Mouse (Mus musculus): Measurements from ENCODE around the gene Brwd1. TPM values are rescaled to one million over a fixed set of nuclear protein-coding genes. Genes with fewer than 3 reads are reported as not detected.

Gene Brwd1
- polyA plus RNA-seq (2014; fragmentation: Nextera tagmentation; extraction: Ambion mirVana): 107 and 108 TPM in 2 replicates

GRCm38 (mm10) chr16:96082301-96083178, at the start of gene Brwd1:
Gene Brwd1, minus strand, starts transcription at chr16:96082526.
- Histone ChIP-seq H3K9me3 (ENCODE audit: control insufficient read depth, low read length) (no peaks in the 10 kb centered on the region), H3K4me1 (ENCODE audit: control insufficient read depth, insufficient read depth, low read length) (peaks cover 8% of the 10 kb centered on the region; the same call in 1 of the 2 replicates), H3K9ac (ENCODE audit: low read depth, low read length) (peak within 1 kb of the TSS; percentile 98), H3K36me3 (ENCODE audit: control insufficient read depth, insufficient read depth, low read length) (peaks cover 31% of the 10 kb centered on the region), H3K4me2 (ENCODE audit: low read depth, low read length) (peak within 1 kb of the TSS; percentile 73), H3K4me3 (ENCODE audit: low read depth, low read length) (peak within 1 kb of the TSS; percentile 100), H3K27me3 (replicated peaks; ENCODE audit: control insufficient read depth, insufficient read depth, low read length) (no peaks in the 10 kb centered on the region), H3K27ac (replicated peaks; ENCODE audit: low read depth, low read length) (peak within 1 kb of the TSS; percentile 97)
- DNase-seq (ENCODE audit: low spot score): peak; percentile 97
- WGBS: under 1% methylated on average over 25 of the region's 107 CpGs
- ATAC-seq (ENCODE audit: low read depth): peak; percentile 84

DNA sequence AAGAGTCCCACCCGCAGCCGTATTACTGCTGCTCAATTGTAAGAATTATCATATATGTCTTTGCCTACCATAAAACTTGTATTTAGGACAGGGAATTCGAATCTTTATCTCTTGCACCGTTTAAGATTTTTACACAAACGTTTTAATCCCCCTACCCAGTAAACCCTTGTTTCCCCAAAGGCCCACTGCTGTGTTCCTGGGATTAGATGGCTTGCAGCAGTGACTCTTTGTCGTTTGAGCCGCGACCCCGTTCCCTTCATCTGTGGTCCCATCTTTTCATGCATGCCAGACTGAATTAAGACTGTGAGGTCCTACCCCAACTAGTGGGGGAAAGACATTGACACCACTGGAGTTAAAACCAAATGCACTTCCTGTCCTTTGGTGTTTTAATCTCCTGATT, 46.1 kb upstream of the Brwd1 start:
- 2% methylated on average over 9 of the region's 9 CpGs for WGBS
- Histone ChIP-seq H3K4me1 (ENCODE audit: control insufficient read depth, insufficient read depth, low read length) (peaks cover 12% of the 10 kb centered on the region), H3K36me3 (ENCODE audit: control insufficient read depth, insufficient read depth, low read length) (peaks cover 33% of the 10 kb centered on the region), H3K9me3 (ENCODE audit: control insufficient read depth, low read length) (no peaks in the 10 kb centered on the region), H3K27ac (replicated peaks; ENCODE audit: low read depth, low read length) (peak overlapping the region; percentile 96), H3K4me3 (ENCODE audit: low read depth, low read length) (peak overlapping the region; percentile 96), H3K9ac (ENCODE audit: low read depth, low read length) (peak overlapping the region; percentile 80), H3K4me2 (ENCODE audit: low read depth, low read length) (peak overlapping the region; percentile 86), H3K27me3 (replicated peaks; ENCODE audit: control insufficient read depth, insufficient read depth, low read length) (no peaks in the 10 kb centered on the region)
- ATAC-seq (ENCODE audit: low read depth): no peak
- DNase-seq (ENCODE audit: low spot score): no peak

- ATAC-seq (ENCODE audit: low read depth) (peak; percentile 97), DNase-seq (ENCODE audit: low spot score) (peak; percentile 99)
- Histone ChIP-seq H3K36me3 (ENCODE audit: control insufficient read depth, insufficient read depth, low read length) (peaks cover 40% of the 10 kb centered on the region), H3K4me3 (ENCODE audit: low read depth, low read length) (peak within 1 kb of the TSS; percentile 96), H3K9me3 (ENCODE audit: control insufficient read depth, low read length) (no peaks in the 10 kb centered on the region), H3K27ac (replicated peaks; ENCODE audit: low read depth, low read length) (peak within 1 kb of the TSS; percentile 96), H3K4me1 (ENCODE audit: control insufficient read depth, insufficient read depth, low read length) (peaks cover 12% of the 10 kb centered on the region), H3K27me3 (replicated peaks; ENCODE audit: control insufficient read depth, insufficient read depth, low read length) (no peaks in the 10 kb centered on the region), H3K9ac (ENCODE audit: low read depth, low read length) (peak within 1 kb of the TSS; percentile 99), H3K4me2 (ENCODE audit: low read depth, low read length) (peak within 1 kb of the TSS; percentile 86)
- WGBS: 1% methylated on average over 33 of the region's 72 CpGs
Measured at GRCm38 (mm10) chr16:96127657-96128344, 45.5 kb upstream of the Brwd1 start, which contains the start of gene Hmgn1. Gene Hmgn1, minus strand, starts transcription at chr16:96127729.

GRCm38 (mm10) chr16:96127288-96127656, 44.9 kb upstream of the Brwd1 start:
- WGBS: 0% methylated on average over 1 of the region's 52 CpGs
- ATAC-seq (ENCODE audit: low read depth) (peak; percentile 54), DNase-seq (ENCODE audit: low spot score) (no peak)
- Histone ChIP-seq H3K9me3 (ENCODE audit: control insufficient read depth, low read length) (no peaks in the 10 kb centered on the region), H3K4me1 (ENCODE audit: control insufficient read depth, insufficient read depth, low read length) (peaks cover 12% of the 10 kb centered on the region), H3K36me3 (ENCODE audit: control insufficient read depth, insufficient read depth, low read length) (peaks cover 45% of the 10 kb centered on the region), H3K27ac (replicated peaks; ENCODE audit: low read depth, low read length) (peak overlapping the region; percentile 96), H3K4me2 (ENCODE audit: low read depth, low read length) (peak overlapping the region; percentile 86), H3K27me3 (replicated peaks; ENCODE audit: control insufficient read depth, insufficient read depth, low read length) (no peaks in the 10 kb centered on the region), H3K9ac (ENCODE audit: low read depth, low read length) (peak overlapping the region; percentile 99), H3K4me3 (ENCODE audit: low read depth, low read length) (peak overlapping the region; percentile 96)

DNA sequence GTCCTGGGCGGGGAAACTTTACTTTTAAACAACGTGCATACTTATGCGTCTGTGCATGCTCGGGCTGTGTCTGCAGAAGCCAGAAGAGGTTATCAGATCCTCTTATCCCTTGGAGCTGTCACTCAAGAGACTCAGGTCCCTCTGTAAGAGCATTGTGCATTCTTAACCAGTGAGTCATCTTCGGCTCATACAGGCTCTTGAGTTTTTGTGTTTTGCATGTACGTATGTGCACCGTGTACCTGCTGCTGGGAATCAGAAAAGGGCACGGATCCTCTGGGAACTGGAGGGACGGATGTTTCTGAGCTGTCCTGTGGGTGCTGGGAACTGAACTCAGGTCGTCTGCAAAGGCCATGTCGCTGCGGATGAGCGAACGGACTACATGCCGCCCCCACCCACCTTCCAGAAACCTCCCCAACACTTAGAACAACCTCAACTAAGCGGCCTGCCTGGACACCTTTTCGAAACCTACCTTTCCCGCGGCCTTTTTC, 44.4 kb upstream of the Brwd1 start:
- DNase-seq (ENCODE audit: low spot score) (peak; percentile 80), ATAC-seq (ENCODE audit: low read depth) (no peak)
- Histone ChIP-seq H3K4me2 (ENCODE audit: low read depth, low read length) (peak overlapping the region; percentile 86), H3K36me3 (ENCODE audit: control insufficient read depth, insufficient read depth, low read length) (peaks cover 47% of the 10 kb centered on the region), H3K27me3 (replicated peaks; ENCODE audit: control insufficient read depth, insufficient read depth, low read length) (no peaks in the 10 kb centered on the region), H3K27ac (replicated peaks; ENCODE audit: low read depth, low read length) (peak overlapping the region; percentile 96), H3K4me3 (ENCODE audit: low read depth, low read length) (peak overlapping the region; percentile 96), H3K4me1 (ENCODE audit: control insufficient read depth, insufficient read depth, low read length) (peaks cover 12% of the 10 kb centered on the region), H3K9ac (ENCODE audit: low read depth, low read length) (peak overlapping the region; percentile 99), H3K9me3 (ENCODE audit: control insufficient read depth, low read length) (no peaks in the 10 kb centered on the region)
- 2% methylated on average over 17 of the region's 19 CpGs for WGBS

GRCm38 (mm10) chr16:96120022-96120623, 37.8 kb upstream of the Brwd1 start:
- Histone ChIP-seq H3K27me3 (replicated peaks; ENCODE audit: control insufficient read depth, insufficient read depth, low read length) (no peaks in the 10 kb centered on the region), H3K27ac (replicated peaks; ENCODE audit: low read depth, low read length) (no peak overlapping the region), H3K9me3 (ENCODE audit: control insufficient read depth, low read length) (no peaks in the 10 kb centered on the region), H3K4me3 (ENCODE audit: low read depth, low read length) (no peak overlapping the region), H3K4me1 (ENCODE audit: control insufficient read depth, insufficient read depth, low read length) (0 out of 2 replicates have a peak, but pooled peaks cover 3% of the 10 kb centered on the region), H3K36me3 (ENCODE audit: control insufficient read depth, insufficient read depth, low read length) (peaks cover 43% of the 10 kb centered on the region), H3K9ac (ENCODE audit: low read depth, low read length) (no peak overlapping the region), H3K4me2 (ENCODE audit: low read depth, low read length) (no peak overlapping the region)
- WGBS: 60% methylated on average over 4 of the region's 4 CpGs
- DNase-seq (ENCODE audit: low spot score) (no peak), ATAC-seq (ENCODE audit: low read depth) (no peak)

DNA sequence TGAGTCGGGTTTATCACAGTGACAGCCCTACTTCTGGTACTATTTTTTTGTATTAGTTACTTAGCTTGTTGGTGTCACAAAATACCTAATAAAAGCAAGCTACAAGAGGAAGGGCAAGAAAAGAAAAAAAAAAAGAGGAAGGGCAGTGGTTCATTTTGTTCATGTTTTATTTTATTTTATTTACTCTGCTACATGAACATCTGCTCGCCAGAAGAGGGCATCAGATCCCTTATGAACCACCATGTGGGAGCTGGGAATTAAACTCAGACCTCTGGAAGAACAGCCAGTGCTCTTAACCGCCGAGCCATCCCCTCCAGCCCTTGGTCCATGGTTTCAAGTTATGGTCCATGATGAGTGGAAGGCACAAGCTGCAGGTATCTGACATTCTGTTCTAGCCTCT, 32.4 kb upstream of the Brwd1 start:
- H3K4me3 ChIP-seq (ENCODE audit: low read depth, low read length): no peak overlapping the region
- H3K9ac ChIP-seq (ENCODE audit: low read depth, low read length): no peak overlapping the region
- no peak for DNase-seq (ENCODE audit: low spot score)
- no peaks in the 10 kb centered on the region for H3K9me3 ChIP-seq (ENCODE audit: control insufficient read depth, low read length)
- no peak overlapping the region for H3K4me2 ChIP-seq (ENCODE audit: low read depth, low read length)
- no peaks in the 10 kb centered on the region for H3K4me1 ChIP-seq (ENCODE audit: control insufficient read depth, insufficient read depth, low read length)
- no peaks in the 10 kb centered on the region for H3K36me3 ChIP-seq (ENCODE audit: control insufficient read depth, insufficient read depth, low read length)
- WGBS: 43% methylated on average over 4 of the region's 4 CpGs
- ATAC-seq (ENCODE audit: low read depth): no peak
- no peak overlapping the region for H3K27ac ChIP-seq (replicated peaks; ENCODE audit: low read depth, low read length)
- H3K27me3 ChIP-seq (replicated peaks; ENCODE audit: control insufficient read depth, insufficient read depth, low read length): no peaks in the 10 kb centered on the region

GRCm38 (mm10) chr16:96112769-96113168, 30.4 kb upstream of the Brwd1 start:
- whole genome bisulfite sequencing: 50% methylated on average over 2 of the region's 2 CpGs
- Histone ChIP-seq H3K27ac (replicated peaks; ENCODE audit: low read depth, low read length) (no peak overlapping the region), H3K36me3 (ENCODE audit: control insufficient read depth, insufficient read depth, low read length) (no peaks in the 10 kb centered on the region), H3K9me3 (ENCODE audit: control insufficient read depth, low read length) (no peaks in the 10 kb centered on the region), H3K4me2 (ENCODE audit: low read depth, low read length) (no peak overlapping the region), H3K4me3 (ENCODE audit: low read depth, low read length) (no peak overlapping the region), H3K9ac (ENCODE audit: low read depth, low read length) (no peak overlapping the region), H3K4me1 (ENCODE audit: control insufficient read depth, insufficient read depth, low read length) (no peaks in the 10 kb centered on the region), H3K27me3 (replicated peaks; ENCODE audit: control insufficient read depth, insufficient read depth, low read length) (no peaks in the 10 kb centered on the region)
- no peak for ATAC-seq (ENCODE audit: low read depth)
- no peak for DNase-seq (ENCODE audit: low spot score)

All from embryonic facial prominence, embryonic 14.5 days (tissue).